Mouse (Mus musculus): ENCODE data around the gene Nfib. TPM values are rescaled to one million over a fixed set of nuclear protein-coding genes. Genes with fewer than 3 reads are reported as not detected.

Nfib gene
- polyA plus RNA-seq, 2 experiments: 1.7 to 2.6 TPM

- Histone ChIP-seq H3K9ac (replicated peaks) (no peak overlapping the region), H3K9me3 (ENCODE audit: control insufficient read depth, low read length) (no peaks in the 10 kb centered on the region), H3K27ac (no peak overlapping the region), H3K4me2 (ENCODE audit: low read depth) (no peak overlapping the region), H3K36me3 (replicated peaks; ENCODE audit: control insufficient read depth, insufficient read depth, low read depth) (no peaks in the 10 kb centered on the region), H3K4me1 (replicated peaks; ENCODE audit: control insufficient read depth in 2 of 2, insufficient read depth in 2 of 2, low read length in 1 of 2) (peaks cover 0 to 13% of the 10 kb centered on the region in 2 experiments; a peak in 2 of 4 replicates), H3K4me3 (ENCODE audit: insufficient read depth in 1 of 2, low read depth in 2 of 2, low read length in 2 of 2) (no peak overlapping the region), H3K27me3 (ENCODE audit: control insufficient read depth, insufficient read depth, low read length) (no peaks in the 10 kb centered on the region)
- ATAC-seq (ENCODE audit: insufficient read depth): no peak
- no peak for DNase-seq (ENCODE audit: low read depth in 3 of 3, low spot score in 3 of 3)
- 41% methylated on average over 2 of the region's 2 CpGs for WGBS (ENCODE audit: insufficient replicate concordance)
- TF ChIP-seq EP300 (IDR thresholded peaks at IDR 0.05; ENCODE audit: low read depth) (no peak), CTCF (IDR thresholded peaks at IDR 0.05; ENCODE audit: low read depth) (no peak)
These were observed 268.9 kb downstream of the Nfib start for GRCm38 (mm10) chr4:82436656-82437055.

- WGBS (ENCODE audit: insufficient replicate concordance): 26% methylated on average over 5 of the region's 5 CpGs
- ATAC-seq (ENCODE audit: insufficient read depth): peak; percentile 45
- H3K27ac ChIP-seq: no peak overlapping the region
These were observed 269.8 kb downstream of the Nfib start for GRCm38 (mm10) chr4:82435716-82436115.

GRCm38 (mm10) chr4:82433926-82434705 lies 271.4 kb downstream of the Nfib start:
- no peak for DNase-seq (ENCODE audit: low read depth in 3 of 3, low spot score in 3 of 3)
- Histone ChIP-seq H3K27me3 (ENCODE audit: control insufficient read depth, insufficient read depth, low read length) (no peaks in the 10 kb centered on the region), H3K4me1 (replicated peaks; ENCODE audit: control insufficient read depth in 2 of 2, insufficient read depth in 2 of 2, low read length in 1 of 2) (peaks cover 0 to 13% of the 10 kb centered on the region in 2 experiments; a peak in 2 of 4 replicates), H3K9ac (replicated peaks) (no peak overlapping the region), H3K4me2 (ENCODE audit: low read depth) (no peak overlapping the region), H3K4me3 (ENCODE audit: insufficient read depth in 1 of 2, low read depth in 2 of 2, low read length in 2 of 2) (no peak overlapping the region), H3K27ac (no peak overlapping the region), H3K9me3 (ENCODE audit: control insufficient read depth, low read length) (no peaks in the 10 kb centered on the region), H3K36me3 (replicated peaks; ENCODE audit: control insufficient read depth, insufficient read depth, low read depth) (no peaks in the 10 kb centered on the region)
- WGBS (ENCODE audit: insufficient replicate concordance): 58% methylated on average over 13 of the region's 13 CpGs
- TF ChIP-seq EP300 (IDR thresholded peaks at IDR 0.05; ENCODE audit: low read depth) (no peak), CTCF (IDR thresholded peaks at IDR 0.05; ENCODE audit: low read depth) (no peak)
- ATAC-seq (ENCODE audit: insufficient read depth): no peak

More at GRCm38 (mm10) chr4:82435716-82436115, 269.8 kb downstream of the Nfib start:
- Histone ChIP-seq H3K4me1 (replicated peaks; ENCODE audit: control insufficient read depth in 2 of 2, insufficient read depth in 2 of 2, low read length in 1 of 2) (peaks cover 0 to 13% of the 10 kb centered on the region in 2 experiments; a peak in 2 of 4 replicates), H3K4me3 (ENCODE audit: insufficient read depth in 1 of 2, low read depth in 2 of 2, low read length in 2 of 2) (no peak overlapping the region), H3K4me2 (ENCODE audit: low read depth) (no peak overlapping the region), H3K9me3 (ENCODE audit: control insufficient read depth, low read length) (no peaks in the 10 kb centered on the region), H3K9ac (replicated peaks) (no peak overlapping the region), H3K27me3 (ENCODE audit: control insufficient read depth, insufficient read depth, low read length) (no peaks in the 10 kb centered on the region), H3K36me3 (replicated peaks; ENCODE audit: control insufficient read depth, insufficient read depth, low read depth) (no peaks in the 10 kb centered on the region)
- DNase-seq (ENCODE audit: low read depth in 3 of 3, low spot score in 3 of 3): no peak
- TF ChIP-seq EP300 (IDR thresholded peaks at IDR 0.05; ENCODE audit: low read depth): no peak
- TF ChIP-seq CTCF (IDR thresholded peaks at IDR 0.05; ENCODE audit: low read depth): no peak

GRCm38 (mm10) chr4:82431831-82432230 lies 273.7 kb downstream of the Nfib start:
- Histone ChIP-seq H3K36me3 (replicated peaks; ENCODE audit: control insufficient read depth, insufficient read depth, low read depth) (no peaks in the 10 kb centered on the region), H3K4me3 (ENCODE audit: insufficient read depth in 1 of 2, low read depth in 2 of 2, low read length in 2 of 2) (no peak overlapping the region), H3K27ac (no peak overlapping the region), H3K4me2 (ENCODE audit: low read depth) (no peak overlapping the region), H3K9ac (replicated peaks) (no peak overlapping the region), H3K27me3 (ENCODE audit: control insufficient read depth, insufficient read depth, low read length) (no peaks in the 10 kb centered on the region), H3K9me3 (ENCODE audit: control insufficient read depth, low read length) (no peaks in the 10 kb centered on the region), H3K4me1 (replicated peaks; ENCODE audit: control insufficient read depth in 2 of 2, insufficient read depth in 2 of 2, low read length in 1 of 2) (peaks cover 0 to 11% of the 10 kb centered on the region in 2 experiments; a peak in 2 of 4 replicates)
- no peak for DNase-seq (ENCODE audit: low read depth in 3 of 3, low spot score in 3 of 3)
- no peak for ATAC-seq (ENCODE audit: insufficient read depth)
- 62% methylated on average over 8 of the region's 8 CpGs for WGBS (ENCODE audit: insufficient replicate concordance)
- TF ChIP-seq CTCF (IDR thresholded peaks at IDR 0.05; ENCODE audit: low read depth): no peak

- 58% methylated on average over 3 of the region's 3 CpGs for WGBS (ENCODE audit: insufficient replicate concordance)
- TF ChIP-seq CTCF (IDR thresholded peaks at IDR 0.05; ENCODE audit: low read depth): no peak
- no peak for TF ChIP-seq EP300 (IDR thresholded peaks at IDR 0.05; ENCODE audit: low read depth)
- H3K4me2 ChIP-seq (ENCODE audit: low read depth): no peak overlapping the region
- H3K4me1 ChIP-seq (replicated peaks; ENCODE audit: control insufficient read depth in 2 of 2, insufficient read depth in 2 of 2, low read length in 1 of 2): peaks cover 0 to 10% of the 10 kb centered on the region in 2 experiments; a peak in 2 of 4 replicates
- DNase-seq (ENCODE audit: low read depth in 3 of 3, low spot score in 3 of 3): no peak
- H3K9me3 ChIP-seq (ENCODE audit: control insufficient read depth, low read length): no peaks in the 10 kb centered on the region
- ATAC-seq (ENCODE audit: insufficient read depth): no peak
- H3K36me3 ChIP-seq (replicated peaks; ENCODE audit: control insufficient read depth, insufficient read depth, low read depth): no peaks in the 10 kb centered on the region
- H3K4me3 ChIP-seq (ENCODE audit: insufficient read depth in 1 of 2, low read depth in 2 of 2, low read length in 2 of 2): no peak overlapping the region
- H3K27ac ChIP-seq: no peak overlapping the region
- no peak overlapping the region for H3K9ac ChIP-seq (replicated peaks)
- no peaks in the 10 kb centered on the region for H3K27me3 ChIP-seq (ENCODE audit: control insufficient read depth, insufficient read depth, low read length)
These were observed 274.7 kb downstream of the Nfib start for GRCm38 (mm10) chr4:82430802-82431201.

Measured in liver, embryonic 14.5 days (tissue).